Mouse (Mus musculus): Measurements from ENCODE around the gene Tmem39a. TPM values are rescaled to one million over a fixed set of nuclear protein-coding genes. Genes with fewer than 3 reads are reported as not detected.

Gene Tmem39a
- total RNA-seq, 1 experiment from 2014 or later, result 76.6 TPM

DNA sequence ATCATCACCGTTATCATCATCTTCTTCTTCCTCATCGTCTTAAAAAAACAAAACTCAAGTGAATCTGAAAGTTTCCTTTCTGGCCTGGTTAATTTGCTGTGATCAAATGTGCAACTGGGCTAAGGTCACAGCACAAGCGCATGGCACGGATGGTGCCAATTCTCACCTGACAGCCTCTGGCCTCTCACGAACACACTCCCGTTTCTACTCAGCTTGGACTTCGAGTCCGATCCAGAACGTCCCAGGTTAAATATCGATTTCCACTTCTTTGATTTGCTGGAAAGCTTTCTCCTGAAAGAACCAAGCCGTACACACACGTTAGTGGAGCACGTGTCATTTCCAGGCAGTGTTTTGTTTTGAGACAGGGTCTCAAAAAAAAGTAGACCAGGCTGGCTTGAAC, 59.5 kb downstream of the Tmem39a start:
- no peak for ATAC-seq (replicated peaks in 1 of 2; ENCODE audit: insufficient read depth in 1 of 2, low FRiP score in 2 of 2, low TSS enrichment in 1 of 2, low read depth in 1 of 2, poor library complexity in 2 of 2, severe bottlenecking in 2 of 2)

DNA sequence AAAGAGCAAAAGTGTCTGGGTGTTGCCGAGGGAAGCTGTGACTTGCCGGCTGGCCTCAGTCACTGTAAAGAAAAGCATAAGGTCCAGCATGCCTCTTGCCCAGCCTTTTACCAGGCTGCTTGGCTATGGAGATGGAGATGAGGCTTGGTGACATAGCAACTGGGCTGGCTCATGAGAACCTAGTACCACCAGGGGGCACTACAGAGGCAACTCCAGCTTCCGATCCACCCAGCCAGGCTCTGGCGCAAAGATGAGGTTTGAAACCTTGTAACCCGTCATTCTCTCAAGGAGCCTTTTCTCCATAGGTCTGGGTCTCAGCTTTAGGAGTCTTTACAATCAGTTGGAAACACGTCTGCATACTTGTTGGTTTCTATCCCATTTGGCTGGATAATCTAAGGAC, 60.6 kb downstream of the Tmem39a start:
- peak; percentile 79 to 83 for ATAC-seq (replicated peaks in 1 of 2; ENCODE audit: insufficient read depth in 1 of 2, low FRiP score in 2 of 2, low TSS enrichment in 1 of 2, low read depth in 1 of 2, poor library complexity in 2 of 2, severe bottlenecking in 2 of 2)

DNA sequence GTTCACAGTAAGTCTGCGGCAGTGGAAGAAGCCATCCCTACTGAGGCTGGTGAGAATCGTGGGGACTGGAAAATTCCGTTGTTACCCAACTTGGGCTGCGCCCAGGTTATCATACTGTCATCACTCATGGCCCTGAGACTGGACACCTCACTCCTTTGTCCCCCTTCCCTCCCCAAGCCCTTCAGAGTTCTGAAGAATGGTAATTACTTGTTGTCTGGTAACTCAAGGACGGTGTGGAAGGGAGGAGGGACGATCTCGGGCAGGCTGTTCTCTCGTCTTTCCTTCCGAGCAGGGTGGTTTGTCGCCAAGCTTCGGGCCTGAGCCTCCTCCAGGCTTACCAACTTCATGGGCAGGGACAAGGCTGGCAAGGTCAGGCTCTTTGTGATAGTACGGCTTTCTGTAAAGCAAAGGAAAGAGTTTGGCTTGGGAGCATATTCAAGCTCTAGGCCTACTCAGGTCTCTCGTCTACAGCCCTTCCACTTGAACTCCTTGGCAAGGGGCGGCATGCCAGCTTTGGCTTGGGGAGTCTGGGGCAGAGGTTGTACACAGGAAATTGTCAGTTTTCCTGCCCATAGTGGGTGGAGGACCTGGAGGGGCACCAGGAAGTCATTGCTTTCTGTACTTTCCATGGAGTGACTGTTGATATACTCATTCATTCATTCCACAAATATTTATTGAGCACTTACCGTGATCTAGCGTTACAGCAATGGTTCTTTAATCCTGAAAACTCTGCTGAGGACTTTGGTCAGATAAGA, 62.4 kb downstream of the Tmem39a start:
- ATAC-seq (replicated peaks in 1 of 2; ENCODE audit: insufficient read depth in 1 of 2, low FRiP score in 2 of 2, low TSS enrichment in 1 of 2, low read depth in 1 of 2, poor library complexity in 2 of 2, severe bottlenecking in 2 of 2), result no peak

DNA sequence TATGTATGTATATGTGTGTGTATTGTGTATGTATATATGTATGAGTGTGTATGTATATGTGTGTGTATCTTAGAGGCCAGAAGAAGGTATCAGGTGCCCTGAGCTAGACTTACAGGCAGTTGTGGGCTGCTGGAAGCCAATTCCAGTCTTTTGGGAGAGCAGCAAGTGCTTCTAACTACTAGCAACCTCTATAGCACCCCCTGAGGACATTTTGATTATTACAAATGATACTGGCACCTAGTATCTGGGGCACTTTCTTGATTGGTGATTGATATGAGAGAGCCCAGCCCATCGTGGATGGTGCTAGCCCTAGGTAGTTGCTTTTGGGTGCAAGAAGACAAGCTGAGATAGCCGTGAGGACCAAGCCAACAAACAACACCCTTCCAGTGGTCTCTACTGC, 63.8 kb downstream of the Tmem39a start:
- no peak for ATAC-seq (replicated peaks in 1 of 2; ENCODE audit: insufficient read depth in 1 of 2, low FRiP score in 2 of 2, low TSS enrichment in 1 of 2, low read depth in 1 of 2, poor library complexity in 2 of 2, severe bottlenecking in 2 of 2)

DNA sequence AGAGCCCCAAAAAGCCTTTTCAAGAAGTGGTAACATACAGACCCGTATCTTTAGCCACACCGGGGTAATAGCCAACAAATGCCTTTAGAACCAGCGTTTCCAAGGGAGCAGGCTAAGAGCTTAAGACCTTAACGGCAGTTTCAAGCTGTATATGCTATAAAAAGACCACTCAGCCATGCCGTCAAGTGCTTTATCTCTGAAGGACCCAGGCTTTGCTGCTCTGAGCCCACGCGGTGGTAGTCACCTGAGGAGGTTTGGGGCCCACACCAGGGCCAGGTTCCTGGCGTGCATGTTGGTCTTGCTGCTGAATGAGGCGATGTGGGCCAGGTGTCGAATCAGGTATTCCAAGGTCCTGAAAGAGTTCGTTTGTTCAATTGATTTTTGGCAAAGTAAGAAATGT, 65.8 kb downstream of the Tmem39a start:
- ATAC-seq (replicated peaks in 1 of 2; ENCODE audit: insufficient read depth in 1 of 2, low FRiP score in 2 of 2, low TSS enrichment in 1 of 2, low read depth in 1 of 2, poor library complexity in 2 of 2, severe bottlenecking in 2 of 2), result no peak

DNA sequence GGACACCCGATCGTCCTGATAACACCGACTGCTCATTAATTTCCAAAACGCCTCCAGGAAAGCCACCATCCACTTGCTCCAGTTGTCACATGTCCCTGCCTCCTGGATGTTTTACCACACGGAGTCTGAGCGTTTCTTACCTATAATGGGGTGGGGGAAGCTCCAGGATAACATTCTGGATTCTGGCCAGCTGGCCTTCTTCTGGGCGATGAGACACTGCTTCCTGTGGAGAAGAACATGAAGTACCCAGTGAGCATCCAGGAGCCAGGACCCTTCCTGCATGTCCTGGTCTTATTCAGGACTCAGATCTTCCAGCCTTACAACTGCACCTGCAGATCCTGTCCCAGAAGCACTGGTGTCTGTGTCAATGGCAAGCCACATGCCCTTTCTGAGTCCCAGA, 66.9 kb downstream of the Tmem39a start:
- no peak for ATAC-seq (replicated peaks in 1 of 2; ENCODE audit: insufficient read depth in 1 of 2, low FRiP score in 2 of 2, low TSS enrichment in 1 of 2, low read depth in 1 of 2, poor library complexity in 2 of 2, severe bottlenecking in 2 of 2)

DNA sequence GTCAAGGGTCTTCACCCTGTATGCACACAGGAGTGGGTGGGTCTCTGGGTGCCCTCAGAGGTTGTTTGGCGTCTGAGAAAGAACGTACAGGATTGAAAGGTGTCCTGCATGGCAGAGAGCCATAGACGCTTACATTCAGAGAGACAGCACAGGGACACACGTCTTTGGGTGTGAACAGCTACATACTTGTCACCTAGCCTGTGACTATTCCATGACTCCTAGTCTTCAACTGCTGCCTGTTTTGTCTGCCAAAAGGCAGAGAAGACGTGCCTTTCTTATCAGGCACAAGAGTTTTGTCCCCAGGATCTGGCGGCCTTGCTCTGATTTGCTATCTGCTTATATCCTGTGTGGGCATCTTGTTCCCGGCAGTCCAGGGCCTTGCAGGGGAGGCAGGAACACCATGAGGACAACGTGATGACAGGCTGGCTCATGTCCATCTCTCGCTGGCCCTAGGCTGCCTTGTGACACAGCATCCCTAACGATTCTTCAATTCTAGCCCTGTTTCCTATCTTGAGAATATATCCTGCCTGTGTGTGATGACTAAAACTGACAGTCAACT, 67.4 kb downstream of the Tmem39a start:
- no peak for ATAC-seq (replicated peaks in 1 of 2; ENCODE audit: insufficient read depth in 1 of 2, low FRiP score in 2 of 2, low TSS enrichment in 1 of 2, low read depth in 1 of 2, poor library complexity in 2 of 2, severe bottlenecking in 2 of 2)

DNA sequence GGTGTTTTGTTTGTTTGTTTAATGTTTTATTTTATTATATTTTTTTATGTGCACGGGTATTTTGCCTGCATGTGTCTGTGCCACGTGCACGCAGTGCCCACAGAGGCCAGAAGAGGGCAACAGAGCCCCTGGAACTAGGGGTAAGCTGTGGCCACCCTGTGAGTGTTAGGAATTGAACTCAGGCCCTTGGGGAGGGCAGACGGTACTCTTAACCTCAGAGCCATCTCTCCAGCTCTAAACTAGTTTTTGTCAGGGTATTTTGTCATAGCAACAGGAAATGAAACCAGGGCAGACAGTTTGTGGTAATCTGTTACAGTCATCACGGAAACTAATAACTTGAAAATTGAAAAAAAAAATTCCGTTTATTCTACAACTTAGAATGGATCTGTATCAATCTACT, 73.6 kb downstream of the Tmem39a start:
- ATAC-seq (replicated peaks in 1 of 2; ENCODE audit: insufficient read depth in 1 of 2, low FRiP score in 2 of 2, low TSS enrichment in 1 of 2, low read depth in 1 of 2, poor library complexity in 2 of 2, severe bottlenecking in 2 of 2), result peak; percentile 55 to 75; a peak in 3 of 4 replicates

DNA sequence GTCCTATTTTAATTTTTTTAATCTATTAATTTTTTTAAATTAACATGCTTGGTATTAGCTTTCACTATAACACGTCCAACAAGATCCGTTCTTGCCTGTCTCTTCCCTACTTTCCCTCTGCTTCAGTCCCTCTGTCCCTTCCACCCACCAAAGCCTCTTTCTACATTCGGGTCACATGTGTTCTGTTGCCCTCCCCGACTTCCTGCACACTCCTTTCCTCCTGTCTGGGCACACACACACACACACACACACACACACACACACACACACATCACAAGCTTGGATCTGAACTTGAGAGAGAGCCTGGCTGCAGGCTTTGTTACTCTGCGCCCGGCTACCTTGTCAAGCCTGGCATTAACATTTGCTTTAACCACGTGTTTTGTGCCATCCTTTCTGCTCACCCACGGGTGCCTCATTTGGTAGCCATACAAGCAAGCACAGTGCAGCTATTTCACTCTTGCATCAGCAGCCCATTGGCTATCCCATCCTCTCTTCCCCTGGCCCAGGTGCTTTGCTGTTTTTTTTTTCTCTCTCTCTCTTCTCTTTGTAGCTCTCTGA, 77.4 kb downstream of the Tmem39a start:
- peak in 1 of 2 experiments; percentile 23; a peak in 1 of 4 replicates for ATAC-seq (replicated peaks in 1 of 2; ENCODE audit: insufficient read depth in 1 of 2, low FRiP score in 2 of 2, low TSS enrichment in 1 of 2, low read depth in 1 of 2, poor library complexity in 2 of 2, severe bottlenecking in 2 of 2)

DNA sequence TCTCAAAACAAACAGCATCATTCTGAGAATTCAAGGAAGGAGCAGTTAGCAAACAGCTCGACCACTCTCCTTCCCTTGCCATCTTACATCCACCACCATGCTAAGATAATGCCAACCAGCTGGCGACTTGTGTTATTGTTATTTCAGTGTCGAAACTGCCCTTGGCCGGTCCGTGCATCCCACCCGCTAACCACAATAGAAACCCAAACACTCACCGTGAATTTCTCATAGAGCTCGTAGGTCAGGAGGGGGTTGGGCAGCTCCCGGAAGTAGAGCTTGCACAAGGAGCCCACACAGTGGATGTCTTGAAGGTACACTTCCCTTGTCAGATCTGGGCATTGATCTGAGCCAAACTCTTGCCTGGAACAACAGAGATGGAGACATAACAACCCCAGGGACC, 78.2 kb downstream of the Tmem39a start:
- peak; percentile 35 to 69; a peak in 2 of 4 replicates for ATAC-seq (replicated peaks in 1 of 2; ENCODE audit: insufficient read depth in 1 of 2, low FRiP score in 2 of 2, low TSS enrichment in 1 of 2, low read depth in 1 of 2, poor library complexity in 2 of 2, severe bottlenecking in 2 of 2)

DNA sequence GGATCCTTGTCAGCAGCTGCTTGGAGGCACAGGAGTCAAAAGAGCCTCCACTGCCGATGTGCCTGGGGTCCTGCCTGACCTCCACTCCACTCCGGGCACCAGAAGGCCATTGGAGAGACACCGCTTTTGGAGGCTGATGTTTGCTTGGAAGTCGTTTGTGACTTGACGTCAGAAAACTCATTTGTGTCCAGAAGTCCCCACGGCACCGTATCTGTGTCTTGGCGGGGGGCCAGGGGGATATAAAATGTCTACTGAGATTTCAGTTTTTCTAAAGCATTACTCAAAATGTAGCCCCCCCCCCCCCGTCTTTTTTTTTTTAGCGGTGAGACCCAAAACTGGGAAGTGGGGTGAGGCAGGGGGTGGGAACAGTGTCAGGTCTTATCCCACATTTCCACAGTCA, 78.6 kb downstream of the Tmem39a start:
- ATAC-seq (replicated peaks in 1 of 2; ENCODE audit: insufficient read depth in 1 of 2, low FRiP score in 2 of 2, low TSS enrichment in 1 of 2, low read depth in 1 of 2, poor library complexity in 2 of 2, severe bottlenecking in 2 of 2), result no peak

Other genes with a start within 250 kb of the Tmem39a start
- not detected in 2 replicates for gene Maats1, start 216.6 kb upstream of the Tmem39a start, total RNA-seq (2017)
- gene Cox17, start 211.7 kb upstream of the Tmem39a start, total RNA-seq (2017), result 191 and 294 TPM in 2 replicates
- not detected in 2 replicates for gene Gm21987, start 211.7 kb upstream of the Tmem39a start, total RNA-seq (2017)
- 1.1 TPM in 1 of 2 replicates, not detected in the other for gene Popdc2, start 196.5 kb upstream of the Tmem39a start, total RNA-seq (2017)
- gene Pla1a, start 125.6 kb upstream of the Tmem39a start, total RNA-seq (2017), result not detected in 2 replicates
- 11.1 and 23.8 TPM in 2 replicates for gene Adprh, start 106.0 kb upstream of the Tmem39a start, total RNA-seq (2017)
- 0.38 TPM in 1 of 2 replicates, not detected in the other for gene Cd80, start 103.1 kb upstream of the Tmem39a start, total RNA-seq (2017)
- gene Timmdc1, start 36.0 kb upstream of the Tmem39a start, total RNA-seq (2017), result 35.4 and 35.7 TPM in 2 replicates
- 17.8 and 19.9 TPM in 2 replicates for gene Poglut1, start 8.4 kb upstream of the Tmem39a start, total RNA-seq (2017)
- gene Arhgap31, start 154.6 kb downstream of the Tmem39a start, total RNA-seq (2017), result 4.7 and 5.4 TPM in 2 replicates
- 29.8 and 37.3 TPM in 2 replicates for gene B4galt4, start 183.6 kb downstream of the Tmem39a start, total RNA-seq (2017)
- not detected in 2 replicates for gene Upk1b, start 241.6 kb downstream of the Tmem39a start, total RNA-seq (2017)

Measured in hematopoietic stem cell, adult 5-6 weeks (primary cell).